Mouse (Mus musculus): ENCODE measurements at regions not wholly inside any gene's neighbourhood (a gene's known extent, or its start where the extent isn't known, plus 50 kb on each side); places are given as distances from the start of the nearest gene placed in this dataset.

GRCm38 (mm10) chr10:39219366-39219765 lies 55.8 kb upstream of the Ccn6 start:
- DNase-seq (ENCODE audit: low spot score) = no peak

GRCm38 (mm10) chr10:39218151-39218550 lies 54.6 kb upstream of the Ccn6 start:
- DNase-seq (ENCODE audit: low spot score) = no peak

GRCm38 (mm10) chr10:39216142-39216904 lies 52.7 kb upstream of the Ccn6 start:
- DNase-seq (ENCODE audit: low spot score) = no peak

GRCm38 (mm10) chr10:39214563-39214962 lies 51.0 kb upstream of the Ccn6 start:
- DNase-seq (ENCODE audit: low spot score) = no peak

All from c-Kit-positive CD71-positive TER-119-positive erythroid progenitor cells, embryonic 14.5 days (primary cell).